Mouse (Mus musculus): ENCODE results near the gene Rora. TPM values are rescaled to one million over a fixed set of nuclear protein-coding genes. Genes with fewer than 3 reads are reported as not detected.
A peak's percentile ranks its signal among the peaks of the same experiment; 100 is the strongest.

Rora gene
- polyA plus RNA-seq, 1 experiment from 2014 or later: 3.8 TPM

GRCm38 (mm10) chr9:68735886-68736285 lies 82.3 kb downstream of the Rora start:
- Histone ChIP-seq H3K36me3 (no peaks in the 10 kb centered on the region), H3K27ac (no peak overlapping the region), H3K4me1 (no peaks in the 10 kb centered on the region; the same call in 1 of the 2 replicates), H3K9me3 (replicated peaks) (no peaks in the 10 kb centered on the region), H3K4me3 (no peak overlapping the region), H3K27me3 (ENCODE audit: low read depth, poor library complexity, severe bottlenecking) (no peaks in the 10 kb centered on the region)
- DNase-seq (ENCODE audit: low spot score): no peak
- 82% methylated on average over 5 of the region's 5 CpGs for WGBS

GRCm38 (mm10) chr9:68737197-68737736 lies 83.7 kb downstream of the Rora start:
- no peaks in the 10 kb centered on the region for H3K9me3 ChIP-seq (replicated peaks)
- H3K36me3 ChIP-seq: no peaks in the 10 kb centered on the region
- no peaks in the 10 kb centered on the region; the same call in 1 of the 2 replicates for H3K4me1 ChIP-seq
- H3K27me3 ChIP-seq (ENCODE audit: low read depth, poor library complexity, severe bottlenecking): no peaks in the 10 kb centered on the region
- no peak overlapping the region for H3K4me3 ChIP-seq
- 89% methylated on average over 9 of the region's 9 CpGs for WGBS
- H3K27ac ChIP-seq: no peak overlapping the region
- no peak for DNase-seq (ENCODE audit: low spot score)

DNA sequence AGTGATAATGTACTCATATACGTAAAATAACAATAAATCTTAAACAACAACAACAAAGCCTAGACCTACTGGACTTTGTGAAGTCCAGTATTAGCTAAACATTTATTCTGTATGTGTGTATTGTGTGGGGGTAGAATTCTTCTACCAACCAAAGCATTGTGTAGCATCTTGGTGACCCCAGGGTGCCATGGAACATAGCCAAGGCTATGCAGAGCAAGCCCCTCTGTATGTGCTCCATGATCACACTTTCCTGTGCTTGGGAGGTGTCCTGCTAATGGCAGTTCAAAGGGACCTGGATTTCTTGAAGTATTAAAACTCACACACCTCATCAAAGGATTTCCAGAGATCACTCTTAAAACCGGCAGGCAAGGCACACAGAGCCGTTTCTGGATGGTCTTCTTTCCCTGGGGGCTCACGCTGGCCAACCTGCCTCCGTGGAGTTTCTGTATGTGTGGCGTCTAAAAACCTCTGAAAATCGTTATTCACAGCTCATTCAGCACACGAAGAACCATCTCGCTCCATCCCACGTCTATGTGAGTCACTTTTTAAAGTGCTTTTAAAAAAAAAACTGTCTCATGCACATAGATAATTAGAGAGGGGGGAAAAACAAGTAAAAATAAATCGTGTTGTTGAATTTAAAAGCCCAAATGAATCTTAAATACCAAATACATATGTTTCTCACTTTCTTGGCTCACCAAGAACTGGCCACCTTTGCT lies 92.5 kb downstream of the Rora start:
- 74% methylated on average over 11 of the region's 11 CpGs for WGBS
- H3K27ac ChIP-seq: no peak overlapping the region
- no peak overlapping the region for H3K4me3 ChIP-seq
- 0 out of 2 replicates have a peak, but pooled peaks cover 5% of the 10 kb centered on the region for H3K4me1 ChIP-seq
- no peak for DNase-seq (ENCODE audit: low spot score)
- no peaks in the 10 kb centered on the region for H3K36me3 ChIP-seq
- no peaks in the 10 kb centered on the region for H3K27me3 ChIP-seq (ENCODE audit: low read depth, poor library complexity, severe bottlenecking)
- H3K9me3 ChIP-seq (replicated peaks): no peaks in the 10 kb centered on the region

DNA sequence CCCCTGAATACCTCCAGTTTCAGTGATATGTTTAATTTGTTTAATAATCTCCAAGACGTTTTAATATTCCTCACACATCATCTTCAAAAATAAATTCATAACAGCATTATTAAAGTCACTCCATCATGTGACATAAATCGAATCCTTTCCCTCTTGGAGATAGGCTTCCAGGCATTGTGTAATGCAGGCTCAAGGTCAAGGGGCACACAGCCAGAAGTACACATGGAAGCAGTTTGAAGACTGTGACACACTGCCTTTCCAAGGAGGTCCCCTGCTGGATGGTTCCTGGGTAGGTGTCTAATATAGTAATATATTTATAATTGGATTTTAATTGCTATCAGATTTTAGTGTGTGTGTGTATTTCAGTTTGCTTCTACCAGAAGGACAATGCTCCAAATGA lies 103.4 kb downstream of the Rora start:
- Histone ChIP-seq H3K27ac (no peak overlapping the region), H3K36me3 (no peaks in the 10 kb centered on the region), H3K9me3 (replicated peaks) (no peaks in the 10 kb centered on the region), H3K4me1 (peaks cover 33% of the 10 kb centered on the region), H3K4me3 (no peak overlapping the region), H3K27me3 (ENCODE audit: low read depth, poor library complexity, severe bottlenecking) (no peaks in the 10 kb centered on the region)
- no peak for DNase-seq (ENCODE audit: low spot score)
- 58% methylated on average over 2 of the region's 2 CpGs for WGBS

GRCm38 (mm10) chr9:68759324-68759723 lies 105.7 kb downstream of the Rora start:
- no peak overlapping the region for H3K4me3 ChIP-seq
- H3K36me3 ChIP-seq: no peaks in the 10 kb centered on the region
- peaks cover 54% of the 10 kb centered on the region for H3K4me1 ChIP-seq
- H3K27me3 ChIP-seq (ENCODE audit: low read depth, poor library complexity, severe bottlenecking): no peaks in the 10 kb centered on the region
- 76% methylated on average over 8 of the region's 8 CpGs for WGBS
- no peak for DNase-seq (ENCODE audit: low spot score)
- H3K27ac ChIP-seq: no peak overlapping the region
- H3K9me3 ChIP-seq (replicated peaks): no peaks in the 10 kb centered on the region

DNA sequence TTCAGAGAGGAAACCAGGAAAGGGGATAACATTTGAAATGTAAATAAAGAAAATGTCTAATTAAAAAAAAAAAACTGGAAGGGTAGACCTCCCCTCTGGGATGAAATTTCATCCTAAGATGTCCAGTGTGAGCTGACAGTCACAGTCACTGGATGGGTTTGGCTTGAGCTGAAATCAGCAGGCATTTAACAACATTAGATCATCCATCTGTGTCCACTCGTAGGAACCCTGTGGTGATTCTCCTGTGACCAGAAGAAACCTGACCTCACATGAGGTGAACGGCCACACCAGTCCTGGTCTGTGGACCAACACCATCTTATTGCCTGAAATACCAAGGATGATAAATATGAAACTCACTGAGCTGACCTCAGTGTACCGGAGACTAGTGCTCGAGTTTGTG lies 106.7 kb downstream of the Rora start:
- Histone ChIP-seq H3K27ac (no peak overlapping the region), H3K27me3 (ENCODE audit: low read depth, poor library complexity, severe bottlenecking) (no peaks in the 10 kb centered on the region), H3K4me1 (peaks cover 51% of the 10 kb centered on the region), H3K4me3 (no peak overlapping the region), H3K9me3 (replicated peaks) (no peaks in the 10 kb centered on the region), H3K36me3 (no peaks in the 10 kb centered on the region)
- WGBS: 79% methylated on average over 4 of the region's 4 CpGs
- DNase-seq (ENCODE audit: low spot score): no peak

DNA sequence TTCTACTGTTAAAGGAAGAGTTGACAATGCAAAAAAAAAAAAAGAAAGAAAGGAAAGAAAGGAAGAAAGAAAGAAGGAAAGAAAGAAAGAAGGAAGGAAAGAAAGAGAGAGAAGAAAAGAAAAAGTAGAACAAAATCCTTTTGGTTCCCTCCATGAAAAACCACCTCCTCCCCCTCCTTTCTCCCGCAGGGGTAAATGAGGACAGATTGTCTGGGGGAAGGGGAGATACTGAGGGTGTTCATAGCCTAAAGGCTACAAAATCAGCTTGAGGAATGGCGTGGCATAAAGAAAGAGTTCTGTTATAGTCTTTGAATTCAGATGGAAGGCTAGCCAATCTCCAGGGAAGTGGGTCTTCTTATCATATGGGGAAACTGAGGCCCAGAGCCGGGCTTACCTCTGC lies 107.3 kb downstream of the Rora start:
- Histone ChIP-seq H3K27ac (no peak overlapping the region), H3K9me3 (replicated peaks) (no peaks in the 10 kb centered on the region), H3K27me3 (ENCODE audit: low read depth, poor library complexity, severe bottlenecking) (no peaks in the 10 kb centered on the region), H3K4me3 (no peak overlapping the region), H3K36me3 (no peaks in the 10 kb centered on the region), H3K4me1 (peaks cover 46% of the 10 kb centered on the region)
- WGBS: 73% methylated on average over 3 of the region's 3 CpGs
- DNase-seq (ENCODE audit: low spot score): no peak

DNA sequence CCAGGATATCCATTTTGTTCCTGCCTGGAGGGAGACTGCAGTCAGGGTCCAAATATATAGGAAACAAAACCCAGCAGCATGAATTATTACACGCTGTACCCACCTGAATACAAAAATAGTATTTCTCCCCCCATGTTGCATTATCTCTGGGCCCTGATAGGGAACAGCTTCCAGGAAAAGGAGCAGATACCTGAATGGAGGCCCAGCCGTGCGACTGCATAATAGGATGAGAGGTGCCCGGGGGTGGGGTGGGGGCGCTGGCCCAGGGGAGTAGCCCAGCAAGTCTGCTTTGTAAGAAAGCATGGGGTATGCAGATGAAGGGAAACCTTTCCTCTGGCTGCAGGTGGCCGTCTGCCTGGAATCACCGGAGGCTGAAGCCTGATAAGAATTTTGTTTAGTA lies 108.1 kb downstream of the Rora start:
- Histone ChIP-seq H3K4me3 (no peak overlapping the region), H3K9me3 (replicated peaks) (no peaks in the 10 kb centered on the region), H3K4me1 (peaks cover 38% of the 10 kb centered on the region), H3K27ac (no peak overlapping the region), H3K36me3 (no peaks in the 10 kb centered on the region), H3K27me3 (ENCODE audit: low read depth, poor library complexity, severe bottlenecking) (no peaks in the 10 kb centered on the region)
- no peak for DNase-seq (ENCODE audit: low spot score)
- WGBS: 34% methylated on average over 7 of the region's 7 CpGs

GRCm38 (mm10) chr9:68765595-68765994 lies 112.0 kb downstream of the Rora start:
- Histone ChIP-seq H3K9me3 (replicated peaks) (no peaks in the 10 kb centered on the region), H3K4me3 (no peak overlapping the region), H3K27me3 (ENCODE audit: low read depth, poor library complexity, severe bottlenecking) (no peaks in the 10 kb centered on the region), H3K36me3 (no peaks in the 10 kb centered on the region), H3K4me1 (peaks cover 35% of the 10 kb centered on the region), H3K27ac (no peak overlapping the region)
- 67% methylated on average over 1 of the region's 1 CpGs for WGBS
- no peak for DNase-seq (ENCODE audit: low spot score)

- Histone ChIP-seq H3K36me3 (no peaks in the 10 kb centered on the region), H3K4me3 (no peak overlapping the region), H3K4me1 (peaks cover 4% of the 10 kb centered on the region; the same call in 1 of the 2 replicates), H3K27me3 (ENCODE audit: low read depth, poor library complexity, severe bottlenecking) (no peaks in the 10 kb centered on the region), H3K9me3 (replicated peaks) (no peaks in the 10 kb centered on the region), H3K27ac (no peak overlapping the region)
- DNase-seq (ENCODE audit: low spot score): no peak
- whole genome bisulfite sequencing: 37% methylated on average over 1 of the region's 1 CpGs
These were observed 116.1 kb downstream of the Rora start for GRCm38 (mm10) chr9:68769638-68770037.

DNA sequence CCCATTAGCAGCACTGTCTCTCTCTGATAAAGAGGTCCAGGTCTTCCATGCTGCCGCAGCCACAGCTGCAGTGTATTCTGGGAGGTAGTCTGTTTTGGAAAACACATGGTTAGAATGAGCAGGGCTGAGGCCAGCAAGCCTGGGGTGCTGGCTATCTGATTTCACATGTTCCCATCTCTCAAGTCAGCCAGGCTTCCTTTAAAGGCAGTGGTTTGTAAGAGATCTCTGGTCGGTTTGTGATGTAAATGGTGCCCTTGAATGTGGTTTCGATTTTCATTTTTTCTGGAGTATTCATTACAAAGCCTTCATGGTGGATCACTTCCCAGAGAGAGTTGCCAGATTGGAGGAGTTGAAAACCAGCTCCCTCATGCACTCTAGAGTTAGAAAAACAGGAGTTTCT lies 117.8 kb downstream of the Rora start:
- Histone ChIP-seq H3K4me3 (no peak overlapping the region), H3K9me3 (replicated peaks) (no peaks in the 10 kb centered on the region), H3K27me3 (ENCODE audit: low read depth, poor library complexity, severe bottlenecking) (no peaks in the 10 kb centered on the region), H3K36me3 (no peaks in the 10 kb centered on the region), H3K27ac (no peak overlapping the region), H3K4me1 (peaks cover 3% of the 10 kb centered on the region; the same call in 1 of the 2 replicates)
- DNase-seq (ENCODE audit: low spot score): no peak
- WGBS: 83% methylated on average over 3 of the region's 3 CpGs

- no peak for DNase-seq (ENCODE audit: low spot score)
- Histone ChIP-seq H3K9me3 (replicated peaks) (no peaks in the 10 kb centered on the region), H3K27me3 (ENCODE audit: low read depth, poor library complexity, severe bottlenecking) (no peaks in the 10 kb centered on the region), H3K4me3 (no peak overlapping the region), H3K36me3 (no peaks in the 10 kb centered on the region), H3K4me1 (peaks cover 3% of the 10 kb centered on the region; the same call in 1 of the 2 replicates), H3K27ac (no peak overlapping the region)
- WGBS: 95% methylated on average over 3 of the region's 3 CpGs
These were observed 120.2 kb downstream of the Rora start for GRCm38 (mm10) chr9:68773770-68774169.

GRCm38 (mm10) chr9:68782011-68782410 lies 128.4 kb downstream of the Rora start:
- Histone ChIP-seq H3K9me3 (replicated peaks) (no peaks in the 10 kb centered on the region), H3K27me3 (ENCODE audit: low read depth, poor library complexity, severe bottlenecking) (no peaks in the 10 kb centered on the region), H3K27ac (0 out of 2 replicates have a peak overlapping the region, but pooled peaks have one; percentile 27), H3K4me3 (no peak overlapping the region), H3K36me3 (no peaks in the 10 kb centered on the region), H3K4me1 (peaks cover 21% of the 10 kb centered on the region)
- WGBS: 87% methylated on average over 8 of the region's 8 CpGs
- DNase-seq (ENCODE audit: low spot score): no peak
